Mouse (Mus musculus) hindbrain, embryonic 10.5 days (tissue): ENCODE measurements around the gene Cd63. TPM values are rescaled to one million over a fixed set of nuclear protein-coding genes. Genes with fewer than 3 reads are reported as not detected.

Source experiments
- polyA plus RNA-seq: library from polyadenylated mRNA; unstranded; fragments of >200 nt; fragmentation: Nextera tagmentation; extraction: Ambion mirVana; gene quantifications from 2 replicates; pipeline ENCODE4 v1.2.1, GENCODE M21; 2016

Gene Cd63
- polyA plus RNA-seq, 1 experiment from 2014 or later = 253 TPM

Other genes with a start within 250 kb of the Cd63 start
- 11.1 and 14.6 TPM in 2 replicates for gene Suox, start 226.9 kb upstream of the Cd63 start, polyA plus RNA-seq
- 73.5 and 86.0 TPM in 2 replicates for gene Rab5b, start 204.7 kb upstream of the Cd63 start, polyA plus RNA-seq
- gene Pmel, start 196.8 kb upstream of the Cd63 start, polyA plus RNA-seq = 7.1 and 7.3 TPM in 2 replicates
- 91.0 and 109 TPM in 2 replicates for gene Cdk2, start 196.0 kb upstream of the Cd63 start, polyA plus RNA-seq
- 4.1 and 4.4 TPM in 2 replicates for gene Dgka, start 156.1 kb upstream of the Cd63 start, polyA plus RNA-seq
- 54.7 and 62.2 TPM in 2 replicates for gene Pym1, start 153.1 kb upstream of the Cd63 start, polyA plus RNA-seq
- gene Mmp19, start 110.1 kb upstream of the Cd63 start, polyA plus RNA-seq = 0.36 and 0.39 TPM in 2 replicates
- 50.4 and 56.0 TPM in 2 replicates for gene Dnajc14, start 96.9 kb upstream of the Cd63 start, polyA plus RNA-seq
- gene Tmem198b, start 96.6 kb upstream of the Cd63 start, polyA plus RNA-seq = 19.1 and 23.3 TPM in 2 replicates
- gene Sarnp, start 83.7 kb upstream of the Cd63 start, polyA plus RNA-seq = 251 and 263 TPM in 2 replicates
- gene Ormdl2, start 79.3 kb upstream of the Cd63 start, polyA plus RNA-seq = 74.1 and 97.0 TPM in 2 replicates
- gene Gdf11, start 9.3 kb upstream of the Cd63 start, polyA plus RNA-seq = 8.9 and 11.1 TPM in 2 replicates
- 15.8 and 18.7 TPM in 2 replicates for gene Rdh5, start 21.9 kb downstream of the Cd63 start, polyA plus RNA-seq
- 229 and 285 TPM in 2 replicates for gene Bloc1s1, start 23.0 kb downstream of the Cd63 start, polyA plus RNA-seq
- gene Itga7, start 32.8 kb downstream of the Cd63 start, polyA plus RNA-seq = 3.7 and 4.0 TPM in 2 replicates
- not detected in 2 replicates for gene Mettl7b, start 60.0 kb downstream of the Cd63 start, polyA plus RNA-seq
- gene Olfr9, start 88.4 kb downstream of the Cd63 start, polyA plus RNA-seq = 0.06 TPM in 1 of 2 replicates, not detected in the other
- not detected in 2 replicates for gene Olfr763, start 109.8 kb downstream of the Cd63 start, polyA plus RNA-seq
- gene Olfr764-ps1, start 138.9 kb downstream of the Cd63 start, polyA plus RNA-seq = not detected in 2 replicates
- not detected in 2 replicates for gene Olfr765, start 149.0 kb downstream of the Cd63 start, polyA plus RNA-seq
- gene Olfr766-ps1, start 168.0 kb downstream of the Cd63 start, polyA plus RNA-seq = not detected in 2 replicates
- not detected in 2 replicates for gene Olfr767, start 181.9 kb downstream of the Cd63 start, polyA plus RNA-seq
- not detected in 2 replicates for gene Olfr768, start 198.4 kb downstream of the Cd63 start, polyA plus RNA-seq
- not detected in 2 replicates for gene Olfr769, start 216.9 kb downstream of the Cd63 start, polyA plus RNA-seq
- gene Olfr770, start 238.0 kb downstream of the Cd63 start, polyA plus RNA-seq = not detected in 2 replicates